Mouse (Mus musculus) kidney, adult 2 months (tissue): Measurements from ENCODE around the gene Mvb12b. TPM values are rescaled to one million over a fixed set of nuclear protein-coding genes. Genes with fewer than 3 reads are reported as not detected.

ENCODE experiments used
- DNase-seq: peaks from one replicate; pipeline ENCODE4 v3.0.0; 2021
- H3K27ac ChIP-seq: fragments of 200-500 bp; 2 replicates; pipeline ENCODE4 v1.5.1; 2012; ENCODE audit warnings: low read depth, low read length, control low read depth, inconsistent platforms; ENCODE audit not compliant: insufficient read depth
- H3K27me3 ChIP-seq: fragments of 200-500 bp; replicated peaks from 2 replicates; pipeline ENCODE4 v1.6.1; 2012; ENCODE audit warnings: mild to moderate bottlenecking, moderate library complexity, low read length, inconsistent platforms; ENCODE audit not compliant: control insufficient read depth, insufficient read depth
- H3K36me3 ChIP-seq: fragments of 200-500 bp; 2 replicates; pipeline ENCODE4 v1.6.1; 2012; ENCODE audit warnings: mild to moderate bottlenecking, moderate library complexity, low read length, inconsistent platforms; ENCODE audit not compliant: control insufficient read depth, insufficient read depth
- H3K4me1 ChIP-seq: fragments of 200-500 bp; 2 replicates; pipeline ENCODE4 v1.6.1; 2011; ENCODE audit warnings: low read length; ENCODE audit not compliant: control insufficient read depth, insufficient read depth
- H3K4me3 ChIP-seq: fragments of 200-500 bp; 2 replicates; pipeline ENCODE4 v1.5.1; 2011; ENCODE audit warnings: mild to moderate bottlenecking, low read depth, low read length, control low read depth; ENCODE audit not compliant: insufficient read depth
- CTCF ChIP-seq: fragments of 200-500 bp; conservative IDR thresholded peaks from 2 replicates; pipeline ENCODE4 v1.5.1; 2011; ENCODE audit warnings: low read depth, mild to moderate bottlenecking, control low read depth, low read length, moderate library complexity, mixed read lengths; ENCODE audit not compliant: insufficient read depth, insufficient read length
- POLR2A ChIP-seq: fragments of 200-500 bp; IDR thresholded peaks from one replicate; pipeline ENCODE4 v1.6.1; 2011; ENCODE audit warnings: low read depth, low read length, control low read depth
- WGBS: fragments of 180-500 bp; shearing (Covaris S2); methylation state at CpG from one replicate; pipeline ENCODE4 v1.1.7; 2018; 5-methylcytosine and 5-hydroxymethylcytosine counted together
- polyA plus RNA-seq: library from polyadenylated mRNA; depleted of rRNA; stranded (reverse); fragments of >200 nt; gene quantifications from 2 replicates; pipeline ENCODE4 v1.2.3, GENCODE M21; 2012

Gene Mvb12b
- polyA plus RNA-seq, 1 experiment, result 29.2 TPM

DNA sequence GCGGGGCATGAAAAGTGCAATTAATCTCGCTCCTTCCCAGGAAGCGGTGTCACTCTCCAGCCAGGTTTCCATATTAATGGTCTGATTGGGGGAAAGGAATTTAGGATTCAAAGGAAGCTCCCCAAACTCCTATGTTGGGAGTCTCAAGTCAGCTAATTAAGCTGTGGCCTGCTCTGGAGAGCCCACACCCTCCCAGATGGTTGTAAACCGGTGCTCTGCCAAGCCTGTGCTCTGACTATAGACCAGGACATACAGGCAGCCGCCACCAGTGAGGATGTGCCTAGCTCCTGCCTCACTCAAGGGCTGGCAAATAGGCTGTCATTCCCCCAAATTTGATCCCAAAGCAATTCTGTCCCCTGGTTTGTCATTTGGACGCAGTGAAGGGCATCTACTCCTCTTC is 50.4 kb downstream of the Mvb12b start:
- 88% methylated on average over 6 of the region's 6 CpGs for WGBS
- H3K27ac ChIP-seq, result no peak overlapping the region
- TF ChIP-seq POLR2A, result no peak
- no peak for TF ChIP-seq CTCF

DNA sequence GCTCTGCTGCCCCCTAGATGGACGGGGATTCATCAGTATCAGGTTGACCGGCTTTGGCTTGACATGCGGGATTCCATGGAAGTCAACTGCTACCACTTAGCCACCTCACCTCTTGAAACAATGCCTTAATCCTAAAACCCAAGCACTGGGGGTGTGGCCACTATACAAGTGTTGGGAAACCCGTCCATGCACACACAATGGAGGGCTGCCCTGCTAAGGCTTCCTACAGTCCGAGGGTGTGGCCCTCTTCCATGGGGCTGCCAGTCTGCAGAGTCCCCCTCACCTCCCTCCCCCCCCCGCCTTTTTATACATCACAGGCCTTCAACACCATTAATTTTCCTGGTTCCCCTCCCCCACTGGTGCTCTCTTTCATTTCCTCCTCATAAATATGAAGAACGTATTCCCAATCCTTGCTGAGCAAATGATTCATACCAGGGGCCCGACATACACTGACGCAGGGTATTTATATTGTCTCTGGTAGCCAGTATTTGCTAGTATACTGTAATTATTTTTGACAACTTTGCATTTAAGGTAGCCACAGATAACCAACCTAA is 51.0 kb downstream of the Mvb12b start:
- Histone ChIP-seq H3K4me1 (no peaks in the 10 kb centered on the region), H3K4me3 (no peak overlapping the region), H3K27ac (no peak overlapping the region), H3K36me3 (no peaks in the 10 kb centered on the region), H3K27me3 (no peaks in the 10 kb centered on the region)
- 71% methylated on average over 9 of the region's 9 CpGs for WGBS
- DNase-seq, result no peak
- TF ChIP-seq POLR2A (no peak), CTCF (no peak)

More for the DNA sequence above, 50.4 kb downstream of the Mvb12b start:
- H3K4me1 ChIP-seq, result no peaks in the 10 kb centered on the region
- no peak overlapping the region for H3K4me3 ChIP-seq
- DNase-seq, result no peak
- no peaks in the 10 kb centered on the region for H3K27me3 ChIP-seq
- no peaks in the 10 kb centered on the region for H3K36me3 ChIP-seq

DNA sequence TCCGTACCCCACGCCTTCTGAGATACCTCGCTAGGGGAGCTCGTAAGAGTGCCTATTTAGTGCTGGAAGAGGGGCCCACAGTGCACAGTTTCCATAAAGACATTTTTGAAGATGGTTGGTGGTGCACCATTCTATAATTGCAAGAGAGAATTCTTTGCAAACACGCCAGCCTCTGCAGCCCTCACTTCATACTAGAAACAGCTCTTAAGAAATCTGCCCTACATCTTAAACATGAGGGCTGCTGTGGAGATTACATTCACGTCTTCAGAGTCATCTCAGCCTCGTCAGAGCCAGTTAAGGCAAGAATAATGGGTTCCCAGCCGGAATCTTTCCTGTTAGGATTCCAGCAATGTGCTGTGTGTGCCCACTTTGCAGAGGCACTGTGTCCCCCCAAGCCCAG is 52.7 kb downstream of the Mvb12b start:
- no peaks in the 10 kb centered on the region for H3K4me1 ChIP-seq
- TF ChIP-seq POLR2A (no peak), CTCF (no peak)
- no peak overlapping the region for H3K27ac ChIP-seq
- no peak for DNase-seq
- WGBS, result 94% methylated on average over 8 of the region's 8 CpGs
- no peaks in the 10 kb centered on the region for H3K27me3 ChIP-seq
- no peak overlapping the region for H3K4me3 ChIP-seq
- H3K36me3 ChIP-seq, result no peaks in the 10 kb centered on the region

DNA sequence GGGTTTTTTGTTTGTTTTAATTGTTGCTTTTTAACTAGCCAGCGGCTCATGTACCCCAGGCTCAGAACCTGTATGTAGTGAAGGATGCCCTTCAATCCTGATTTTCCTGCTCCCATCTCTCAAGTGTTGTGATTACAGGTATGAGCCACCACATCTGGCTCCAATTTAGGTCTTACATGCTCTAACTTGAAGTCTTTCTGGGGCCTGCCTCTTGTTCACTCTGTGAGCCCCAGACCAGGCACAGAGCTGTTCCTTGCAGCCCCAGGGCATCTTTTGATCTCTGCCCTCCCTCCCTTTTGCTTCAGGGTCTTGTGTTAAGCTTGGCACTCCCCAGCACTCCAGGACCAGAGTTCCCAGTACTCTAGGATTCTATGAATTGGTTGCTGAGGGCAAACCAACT is 53.8 kb downstream of the Mvb12b start:
- no peak overlapping the region for H3K27ac ChIP-seq
- whole genome bisulfite sequencing, result 86% methylated on average over 1 of the region's 1 CpGs
- H3K36me3 ChIP-seq, result no peaks in the 10 kb centered on the region
- no peak overlapping the region for H3K4me3 ChIP-seq
- no peaks in the 10 kb centered on the region for H3K4me1 ChIP-seq
- H3K27me3 ChIP-seq, result no peaks in the 10 kb centered on the region
- no peak for TF ChIP-seq CTCF
- no peak for TF ChIP-seq POLR2A
- DNase-seq, result no peak

DNA sequence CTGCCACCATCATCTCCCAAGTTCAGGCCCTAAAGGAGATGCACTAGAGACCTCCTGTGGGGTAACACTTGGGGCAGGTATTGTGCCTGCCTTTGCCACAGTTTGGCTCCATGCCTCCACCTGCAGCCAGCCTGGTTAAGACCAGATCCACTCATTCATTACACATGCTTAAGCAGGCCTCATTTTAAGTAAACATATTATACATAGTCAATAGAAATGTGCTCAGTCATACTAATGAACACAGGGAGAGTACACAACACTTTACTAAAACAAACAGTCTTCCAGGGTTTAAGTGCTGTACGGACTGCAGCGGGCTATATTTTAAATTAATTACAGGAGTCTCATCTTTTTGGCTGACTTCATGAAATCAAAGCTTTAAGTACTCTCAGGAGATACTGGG is 57.9 kb downstream of the Mvb12b start:
- 72% methylated on average over 2 of the region's 2 CpGs for WGBS

DNA sequence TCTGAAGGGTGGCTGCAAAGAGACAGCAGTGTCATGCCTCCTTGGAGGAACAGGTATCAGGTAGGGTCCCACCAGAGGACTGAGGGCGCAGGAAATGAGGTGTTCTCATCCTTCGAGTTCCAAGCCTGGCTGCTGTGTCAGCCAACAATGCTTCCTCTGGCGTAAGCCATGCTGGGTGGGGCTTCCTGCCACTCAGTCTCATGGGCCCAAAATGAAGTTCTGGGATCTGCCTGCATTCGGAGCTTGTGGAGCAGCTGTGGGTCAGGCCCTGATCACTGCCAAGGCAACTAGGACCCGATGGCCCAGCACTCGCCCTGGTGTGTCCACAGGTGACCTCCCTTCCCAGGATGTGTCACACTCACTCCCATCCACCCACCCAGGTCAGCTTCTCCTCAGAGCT is 61.0 kb downstream of the Mvb12b start:
- no peaks in the 10 kb centered on the region for H3K27me3 ChIP-seq
- WGBS, result 81% methylated on average over 6 of the region's 6 CpGs
- no peak overlapping the region for H3K4me3 ChIP-seq
- H3K4me1 ChIP-seq, result no peaks in the 10 kb centered on the region
- TF ChIP-seq CTCF (no peak), POLR2A (no peak)
- H3K36me3 ChIP-seq, result no peaks in the 10 kb centered on the region
- no peak overlapping the region for H3K27ac ChIP-seq
- peak; percentile 35 for DNase-seq

More for the DNA sequence above, 57.9 kb downstream of the Mvb12b start:
- Histone ChIP-seq H3K27ac (no peak overlapping the region), H3K4me1 (no peaks in the 10 kb centered on the region), H3K27me3 (no peaks in the 10 kb centered on the region), H3K4me3 (no peak overlapping the region), H3K36me3 (no peaks in the 10 kb centered on the region)
- no peak for DNase-seq
- no peak for TF ChIP-seq POLR2A
- TF ChIP-seq CTCF, result no peak

DNA sequence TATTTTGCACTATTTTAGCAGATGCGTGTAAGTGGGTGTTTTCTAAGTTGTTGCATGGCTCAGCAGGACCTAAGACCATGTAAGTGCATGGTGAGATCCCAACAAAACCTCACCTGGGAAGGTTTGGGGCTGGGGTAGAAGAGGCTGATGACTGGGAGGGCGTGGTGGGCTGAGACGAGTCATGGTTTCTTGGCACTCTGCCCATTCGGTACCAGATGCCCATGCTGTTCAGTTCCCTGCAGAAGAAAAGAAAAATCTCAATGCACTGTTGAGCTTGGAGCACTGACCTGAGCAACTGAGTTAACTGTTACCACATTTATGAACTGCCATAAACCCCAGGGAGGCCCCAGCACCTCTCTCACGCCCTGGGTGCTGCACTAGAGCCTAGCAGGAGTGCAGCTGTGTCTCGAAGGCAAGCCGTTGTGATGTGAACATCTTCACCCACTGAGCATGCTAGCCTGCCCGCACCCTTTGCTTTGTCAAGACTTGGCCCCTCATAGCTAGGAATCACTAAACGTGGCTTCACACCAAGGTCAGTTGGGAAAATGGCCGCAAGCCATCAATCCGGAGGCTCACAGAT is 62.7 kb downstream of the Mvb12b start:
- WGBS, result 87% methylated on average over 11 of the region's 11 CpGs
- Histone ChIP-seq H3K4me1 (no peaks in the 10 kb centered on the region), H3K4me3 (no peak overlapping the region), H3K36me3 (no peaks in the 10 kb centered on the region), H3K27me3 (no peaks in the 10 kb centered on the region), H3K27ac (no peak overlapping the region)
- no peak for DNase-seq
- TF ChIP-seq CTCF, result no peak
- no peak for TF ChIP-seq POLR2A
